Mouse (Mus musculus): Measurements from ENCODE around the gene Kin.

GRCm38 (mm10) chr2:10050878-10051277, 29.5 kb upstream of the Kin start:
- TF ChIP-seq CTCF (IDR thresholded peaks at IDR 0.05; ENCODE audit: low read depth) (no peak), EP300 (optimal IDR thresholded peaks at IDR 0.05) (no peak)
